Mouse (Mus musculus) megakaryocyte, embryonic 14.5 days (primary cell): ENCODE measurements around the gene Apoe.

Experiments
- FLI1 ChIP-seq: IDR thresholded peaks from 2 replicates; pipeline ENCODE4 v1.6.1; 2012; ENCODE audit warnings: low read length, inconsistent platforms, mixed read lengths
- GATA1 ChIP-seq: IDR thresholded peaks from 3 replicates; pipeline ENCODE4 v1.6.1; 2012; ENCODE audit warnings: mixed read lengths, low read length, inconsistent platforms, borderline replicate concordance

DNA sequence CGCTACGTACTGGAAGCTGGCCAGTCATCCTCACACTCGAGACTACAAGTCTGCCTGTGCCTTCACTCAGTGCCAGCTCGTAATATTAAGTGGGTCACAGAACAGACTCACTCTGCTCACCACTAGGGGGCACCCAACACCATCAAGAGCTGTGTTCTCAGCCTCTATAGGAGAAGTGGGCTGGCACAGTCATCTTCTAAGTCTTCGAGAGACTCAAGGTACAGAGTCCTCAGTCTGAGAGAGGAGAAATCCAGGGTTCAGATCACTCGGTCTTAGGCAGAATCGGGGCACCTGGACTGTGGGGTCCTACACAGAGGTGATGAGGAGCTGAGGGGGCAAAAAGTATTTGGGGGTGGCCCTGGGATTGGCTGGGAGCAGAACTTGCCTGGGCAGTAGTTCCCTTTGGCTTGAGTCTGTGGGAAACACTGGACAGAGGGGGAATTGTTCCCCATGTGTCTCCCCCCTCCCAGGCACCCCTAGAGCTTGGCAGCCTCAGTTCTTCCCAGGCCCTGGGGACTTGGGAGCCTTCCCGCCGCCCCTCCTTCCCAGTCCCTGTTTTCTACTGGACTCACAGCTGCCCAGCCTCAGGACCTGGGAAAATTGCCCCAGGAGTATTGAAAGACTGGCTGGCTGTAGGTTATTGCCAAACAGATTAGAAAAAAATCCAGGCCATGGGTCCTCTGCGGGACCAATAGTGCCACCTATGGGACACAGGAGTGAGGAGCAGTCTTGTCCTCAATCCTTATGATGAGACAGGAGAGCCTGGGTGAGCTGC lies 29.9 kb downstream of the Apoe start:
- TF ChIP-seq GATA1 (no peak), FLI1 (no peak)
